Mouse (Mus musculus) gastrocnemius, postnatal 4 days (tissue): ENCODE measurements around the gene Cdx2. TPM values are rescaled to one million over a fixed set of nuclear protein-coding genes. Genes with fewer than 3 reads are reported as not detected.

Experiments used
- DNase-seq, 2 experiments: peaks; one replicate each; pipeline ENCODE4 v3.0.0; 2021 to 2022; ENCODE audit warnings: low spot score in 2 of 2, mixed read lengths in 2 of 2
- total RNA-seq, 2 experiments: library from RNA; stranded (reverse); gene quantifications; 2 replicates each; pipeline ENCODE4 v1.2.3; 2021

Gene Cdx2
- total RNA-seq, 2 experiments from 2014 or later: not detected

GRCm38 (mm10) chr5:147317321-147317720 lies 10.3 kb upstream of the Cdx2 start:
- DNase-seq: no peak

DNA sequence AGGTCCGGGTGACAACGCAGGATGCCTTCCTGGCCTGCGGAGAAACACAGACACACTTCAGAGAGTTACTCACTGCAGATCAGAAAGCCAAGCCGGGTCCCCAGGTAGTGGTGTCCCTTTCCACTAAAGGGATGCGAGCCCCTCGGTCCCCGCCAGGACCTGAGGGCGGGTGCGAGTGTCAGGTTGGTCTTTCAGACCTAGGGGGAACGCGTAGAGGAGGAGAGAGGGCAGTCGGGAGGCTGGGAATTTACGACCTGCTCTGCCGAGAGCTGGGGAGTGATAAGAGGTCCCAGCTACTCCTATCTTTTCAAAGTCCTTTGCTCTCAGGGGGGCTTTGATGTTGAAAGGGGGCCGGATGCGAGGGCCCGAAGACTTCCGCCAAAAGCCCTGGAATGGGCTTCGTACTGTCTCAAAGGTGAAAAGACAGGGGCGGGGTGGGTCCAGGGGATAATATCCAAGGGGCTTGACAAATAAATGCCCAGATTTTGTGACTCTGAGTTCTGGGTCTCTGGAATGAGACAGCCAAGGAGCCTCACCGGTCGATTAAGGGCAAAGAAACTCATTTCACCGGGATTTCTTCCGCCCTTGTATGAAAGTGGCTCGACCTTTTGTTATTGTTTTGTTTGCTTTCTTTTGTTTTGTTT lies 8.5 kb upstream of the Cdx2 start:
- DNase-seq: no peak

- DNase-seq: peak in 1 of 2 experiments; percentile 20
Observed at GRCm38 (mm10) chr5:147314646-147315431, 7.8 kb upstream of the Cdx2 start.

DNA sequence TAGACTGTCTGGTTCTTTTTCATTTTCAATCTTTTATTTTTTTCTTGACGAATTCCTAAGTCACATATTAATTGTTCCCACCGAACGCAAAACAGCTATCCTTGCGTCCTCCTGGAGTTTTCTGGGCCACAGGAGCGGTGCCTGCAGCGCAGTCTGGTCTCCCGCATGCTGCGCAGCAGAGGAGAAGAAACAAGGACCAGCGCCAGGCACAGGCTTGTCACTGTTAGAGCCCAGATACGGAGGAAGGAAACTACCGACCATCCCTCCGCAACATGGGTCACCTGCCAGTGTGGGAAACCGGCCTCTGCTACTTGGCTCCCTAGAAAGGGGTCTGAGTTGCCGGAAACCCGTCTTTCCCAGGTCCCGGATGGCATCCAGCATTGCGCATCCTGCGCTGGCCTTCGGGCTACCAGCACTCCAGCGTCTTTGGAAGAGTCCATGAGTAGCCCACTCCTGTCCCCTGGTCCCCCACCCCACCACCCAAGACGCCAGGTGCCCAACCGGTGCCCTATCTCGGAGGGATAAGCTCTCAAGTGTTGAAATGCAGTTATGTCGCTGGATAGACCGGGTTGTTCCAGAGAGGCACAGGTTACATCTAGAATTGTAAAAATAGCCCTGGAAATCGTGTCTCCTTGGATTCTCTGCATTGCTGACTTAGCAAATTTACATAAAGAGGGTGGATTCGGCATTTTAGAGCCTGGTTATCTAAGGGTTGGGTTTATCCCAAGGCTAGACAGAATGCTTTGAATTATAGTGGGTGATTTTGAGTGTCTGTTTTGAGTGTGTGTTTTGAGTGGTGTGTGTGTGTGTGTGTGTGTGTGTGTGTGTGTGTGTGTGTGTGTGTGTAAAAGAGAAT lies 6.0 kb upstream of the Cdx2 start:
- no peak for DNase-seq

DNA sequence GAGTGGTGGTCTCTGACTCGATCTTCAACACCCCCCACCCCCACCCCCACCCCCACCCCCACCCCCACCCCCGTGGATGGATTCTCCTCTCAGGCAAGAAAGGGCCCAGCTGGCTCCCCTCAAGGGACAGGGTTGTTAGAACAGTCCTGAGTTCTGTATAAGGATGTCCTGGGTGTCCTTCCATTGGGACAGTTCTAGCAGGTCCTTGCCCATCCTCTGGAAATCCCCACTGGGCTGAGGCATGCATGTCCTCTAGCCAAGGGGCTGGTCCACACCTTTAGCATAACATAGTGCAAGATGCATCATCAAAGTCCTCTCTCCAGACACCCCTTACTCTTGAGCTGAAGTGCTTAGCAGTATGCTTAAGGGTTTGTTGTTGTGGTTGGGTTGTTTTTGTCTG lies 2.7 kb upstream of the Cdx2 start:
- DNase-seq: no peak

DNA sequence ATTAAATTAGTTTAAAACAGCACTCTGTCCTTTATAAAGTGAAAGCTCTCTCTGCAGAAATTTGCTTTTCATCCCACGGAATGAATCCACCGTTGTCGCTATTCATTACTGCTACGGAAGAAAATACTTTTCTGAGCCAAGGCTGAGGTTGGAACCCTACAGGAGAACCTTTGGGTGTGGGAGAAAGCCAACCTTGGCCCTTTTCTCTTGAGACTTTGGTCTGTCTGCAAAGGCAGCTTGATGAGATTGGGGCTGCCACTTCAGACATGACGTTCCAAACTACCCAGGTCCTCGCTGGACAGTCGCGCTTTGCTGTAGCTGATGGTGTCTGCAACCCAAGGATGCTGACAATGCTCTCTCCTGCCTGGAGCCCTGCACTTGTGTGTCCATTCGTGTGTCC lies 1.4 kb upstream of the Cdx2 start:
- DNase-seq: no peak

DNA sequence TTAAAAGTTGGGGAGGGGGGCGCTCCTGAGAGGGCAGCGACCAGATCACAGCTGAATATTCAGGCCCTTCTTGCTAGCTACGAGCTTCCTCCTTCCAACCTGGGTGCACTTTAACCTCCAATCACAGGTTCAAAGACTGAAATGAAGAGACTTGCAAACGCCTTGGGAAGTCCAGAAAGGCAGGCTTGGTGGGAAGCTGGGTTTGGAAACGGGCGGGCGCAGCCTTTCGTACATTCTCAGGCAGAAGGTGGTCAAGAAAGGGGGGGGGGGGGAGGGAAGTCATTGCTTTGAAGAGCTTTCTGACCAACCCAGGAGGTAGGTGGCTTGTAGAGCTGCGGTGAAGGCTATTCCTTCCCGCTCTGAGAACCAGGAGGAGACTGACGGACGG lies 322 bp upstream of the Cdx2 start:
- no peak for DNase-seq

GRCm38 (mm10) chr5:147305856-147306637 lies 1.0 kb downstream of the Cdx2 start:
- DNase-seq: no peak

- no peak for DNase-seq
Observed at GRCm38 (mm10) chr5:147305166-147305565, 1.9 kb downstream of the Cdx2 start.

DNA sequence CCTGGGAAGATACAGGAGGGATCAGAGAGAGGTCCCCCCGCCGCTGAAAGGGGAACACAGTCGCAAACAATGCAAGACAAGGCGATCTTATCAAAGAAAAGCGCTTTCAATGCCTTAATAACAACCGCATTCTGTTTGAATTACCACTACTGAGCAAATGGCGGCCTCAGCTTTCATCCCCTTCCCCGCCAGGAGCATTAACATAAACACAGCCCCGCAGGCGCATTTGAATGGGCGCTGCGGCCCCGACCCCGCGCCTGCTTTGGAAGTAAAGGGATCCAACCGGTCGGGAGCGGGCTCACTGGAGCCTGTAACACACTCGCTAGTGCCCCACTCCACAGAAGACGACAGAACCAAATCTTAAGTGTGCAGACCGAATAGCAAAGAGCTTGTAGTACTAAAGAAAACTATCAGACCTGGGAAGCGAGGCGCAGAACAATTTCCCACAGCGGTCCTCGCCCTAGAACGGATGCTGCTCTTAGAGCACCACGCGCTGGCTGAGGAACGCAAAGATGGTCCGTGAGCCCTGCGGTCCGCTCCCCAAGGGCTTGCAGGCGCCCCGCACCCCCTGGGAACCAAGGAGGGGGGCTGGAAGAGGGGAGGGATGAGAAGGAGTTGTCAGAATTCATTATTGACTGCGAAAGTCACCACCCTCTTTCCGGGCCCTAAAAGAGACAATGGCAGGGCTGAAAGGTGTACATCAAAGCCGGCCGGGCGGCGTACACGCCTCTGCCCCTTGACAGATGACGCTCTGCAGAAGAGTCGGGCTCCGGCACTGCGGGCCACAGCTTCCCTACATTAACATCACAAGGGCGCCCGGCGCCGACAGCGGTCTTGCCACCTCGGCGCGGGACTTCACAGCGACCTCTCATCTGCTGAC lies 2.6 kb downstream of the Cdx2 start:
- DNase-seq: no peak

DNA sequence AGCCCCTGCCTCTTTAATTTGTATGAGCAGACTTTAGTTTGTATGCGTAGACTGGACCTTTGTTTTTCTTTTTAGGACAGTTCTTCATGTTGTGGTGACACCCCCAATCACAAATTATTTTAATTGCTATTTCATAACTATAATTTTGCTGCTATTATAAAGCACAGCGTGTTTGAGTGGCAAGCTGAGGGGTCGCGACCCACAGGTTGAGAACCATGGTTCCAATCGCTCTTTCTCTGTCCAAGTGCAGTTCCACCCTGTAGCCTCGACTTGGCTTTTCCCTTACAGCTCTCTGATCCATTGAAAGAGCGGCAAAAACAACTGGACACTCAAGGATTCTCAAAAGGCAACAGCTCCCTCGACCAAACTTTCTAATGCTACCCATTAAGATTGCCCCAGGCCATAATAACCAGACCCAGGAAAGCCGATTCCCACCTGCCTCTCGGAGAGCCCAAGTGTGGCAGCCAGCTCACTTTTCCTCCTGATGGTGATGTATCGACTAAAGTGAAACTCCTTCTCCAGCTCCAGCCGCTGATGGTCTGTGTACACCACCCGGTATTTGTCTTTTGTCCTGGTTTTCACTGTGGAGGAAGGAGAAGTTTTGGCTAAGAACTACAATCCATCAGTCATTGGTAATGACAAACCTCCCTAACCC lies 4.2 kb downstream of the Cdx2 start:
- no peak for DNase-seq

GRCm38 (mm10) chr5:147302141-147302540 lies 4.9 kb downstream of the Cdx2 start:
- DNase-seq: no peak

- DNase-seq: no peak
Observed at GRCm38 (mm10) chr5:147301781-147302070, 5.3 kb downstream of the Cdx2 start.

DNA sequence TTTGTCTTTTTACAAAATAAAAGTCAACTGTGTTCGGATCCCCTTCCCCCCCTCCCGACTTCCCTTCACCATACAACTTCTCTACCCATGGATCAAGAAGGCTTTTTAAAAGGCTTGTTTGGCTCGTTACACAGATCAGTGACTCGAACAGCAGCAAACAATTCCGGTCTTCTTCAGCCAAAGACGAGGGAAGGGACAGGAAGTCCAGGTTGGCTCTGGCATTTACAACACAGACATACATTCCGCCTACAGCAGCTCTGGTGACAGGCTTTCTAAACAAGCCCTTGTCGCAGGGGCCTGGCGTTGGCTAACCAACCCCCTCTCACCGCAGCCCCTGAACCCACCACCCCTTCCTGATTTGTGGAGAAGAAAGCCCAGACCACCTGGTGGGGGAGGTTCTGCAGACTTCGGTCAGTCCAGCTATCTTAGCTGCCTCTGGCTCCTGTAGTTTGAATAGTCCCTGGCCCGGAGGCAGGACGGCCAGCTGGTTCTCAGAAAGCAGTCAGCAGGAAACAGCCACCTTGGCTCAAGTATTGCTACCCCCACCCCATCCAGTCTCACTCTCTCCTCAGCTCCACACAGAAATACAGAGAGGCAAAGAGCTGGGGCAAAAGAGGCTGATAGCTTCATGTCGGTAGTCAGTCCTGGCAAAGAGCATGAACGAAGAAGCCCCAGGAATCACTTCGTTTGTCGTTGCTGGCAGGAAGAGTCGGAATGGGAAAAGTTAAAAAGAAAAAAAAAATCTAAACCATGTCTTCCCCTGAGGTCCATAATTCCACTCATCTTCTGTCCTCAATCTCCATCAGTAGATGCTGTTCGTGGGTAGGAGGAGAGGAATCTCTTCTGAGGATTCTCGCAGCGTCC lies 5.9 kb downstream of the Cdx2 start:
- no peak for DNase-seq

- no peak for DNase-seq
Observed at GRCm38 (mm10) chr5:147300001-147300363, 7.1 kb downstream of the Cdx2 start.

DNA sequence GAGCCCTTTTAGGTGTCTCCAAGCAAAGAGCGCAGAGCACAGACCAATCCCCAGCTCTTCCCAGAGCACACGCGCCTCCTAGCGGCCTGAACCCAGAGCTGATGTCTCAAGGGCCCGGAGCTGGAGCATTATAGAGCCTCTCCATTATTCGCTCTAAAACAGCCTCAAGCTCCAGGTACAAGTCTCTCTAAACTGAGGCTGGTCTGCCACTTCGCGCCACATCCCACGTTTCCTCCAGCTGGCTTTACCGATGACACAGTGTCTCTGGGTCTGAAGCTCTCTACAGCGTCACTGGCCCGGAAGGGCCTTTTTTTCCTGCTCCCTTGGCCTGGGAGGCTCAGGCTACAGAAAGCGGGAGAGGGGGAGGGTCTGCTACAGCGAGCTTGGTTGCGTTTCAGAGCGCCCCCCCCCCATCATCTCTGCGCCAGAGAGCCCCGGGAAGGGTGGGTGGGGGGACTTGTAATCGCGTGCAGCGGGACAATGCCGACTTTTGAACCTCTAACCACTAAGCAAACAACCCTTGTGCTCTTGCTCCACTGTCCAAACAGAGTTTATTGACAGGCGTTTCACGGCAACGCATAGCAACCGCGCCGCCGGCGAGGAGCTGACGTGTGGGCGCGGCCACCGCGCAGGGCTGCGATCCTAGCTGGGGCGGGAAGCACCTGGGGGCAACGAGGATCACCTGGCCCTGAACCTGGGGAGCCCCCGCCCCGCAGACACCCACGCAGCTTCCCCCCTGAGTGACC lies 7.6 kb downstream of the Cdx2 start:
- DNase-seq: no peak

DNA sequence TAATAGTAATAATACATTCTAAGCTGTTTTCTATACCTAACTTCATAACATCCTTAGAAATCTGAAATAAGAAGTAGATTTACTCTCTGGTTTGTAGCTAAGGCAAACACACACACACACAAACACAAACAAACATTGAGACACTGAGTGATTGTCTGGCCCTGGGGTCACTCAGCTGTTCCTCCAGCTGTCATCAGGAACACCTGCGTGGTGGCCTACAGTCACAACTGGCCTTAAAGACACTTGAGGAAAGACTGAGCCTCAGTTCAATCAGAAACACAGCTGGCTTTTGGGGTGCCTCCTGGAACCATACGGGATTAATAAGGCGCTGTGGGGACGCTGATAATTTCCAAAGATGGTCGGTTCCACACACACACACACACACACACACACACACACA lies 9.8 kb downstream of the Cdx2 start:
- no peak for DNase-seq

DNA sequence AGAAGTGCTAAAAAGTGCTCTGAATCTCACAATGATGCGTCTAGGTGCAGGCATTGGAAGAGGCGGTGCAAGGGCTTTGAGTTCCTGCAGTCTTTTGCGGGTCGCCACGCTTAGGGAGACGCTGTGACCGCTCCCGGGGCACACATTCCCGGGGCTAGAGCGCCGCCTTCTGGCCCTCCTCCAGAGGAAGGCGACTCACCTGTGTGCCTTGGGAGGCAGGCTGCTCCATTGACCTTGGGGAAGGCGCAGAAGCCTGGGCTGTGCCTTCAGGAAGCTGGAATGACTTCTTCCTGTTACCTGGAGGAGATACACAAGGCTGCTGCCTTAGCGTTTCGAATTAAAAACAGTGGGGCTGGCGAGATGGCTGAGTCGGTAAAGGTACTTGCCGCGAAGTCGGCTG lies 12.9 kb downstream of the Cdx2 start:
- DNase-seq: no peak
